Mouse (Mus musculus) brain, embryonic 14.5 days (tissue): ENCODE results near the gene Anks1b.

Experiments used
- CTCF ChIP-seq: fragments of 200-500 bp; IDR thresholded peaks from 2 replicates; pipeline ENCODE4 v1.5.1; 2012; ENCODE audit warnings: inconsistent platforms, mild to moderate bottlenecking, moderate library complexity, borderline replicate concordance; ENCODE audit not compliant: insufficient read depth, insufficient read length; ENCODE audit errors: extremely low read depth
- POLR2A ChIP-seq: fragments of 200-500 bp; IDR thresholded peaks from 2 replicates; pipeline ENCODE4 v1.6.1; 2012; ENCODE audit warnings: mild to moderate bottlenecking, inconsistent platforms, borderline replicate concordance; ENCODE audit not compliant: poor library complexity, insufficient read depth, insufficient read length, severe bottlenecking; ENCODE audit errors: extremely low read depth

- TF ChIP-seq POLR2A (no peak), CTCF (peak; percentile 63; the same call in 1 of the 2 replicates)
These were observed 860.3 kb downstream of the Anks1b start for GRCm38 (mm10) chr10:90733632-90734031.
